Mouse (Mus musculus): ENCODE results near the gene Angel1. TPM values are rescaled to one million over a fixed set of nuclear protein-coding genes. Genes with fewer than 3 reads are reported as not detected.

Angel1 gene
- total RNA-seq, 2 experiments from 2014 or later = 6.5 TPM

DNA sequence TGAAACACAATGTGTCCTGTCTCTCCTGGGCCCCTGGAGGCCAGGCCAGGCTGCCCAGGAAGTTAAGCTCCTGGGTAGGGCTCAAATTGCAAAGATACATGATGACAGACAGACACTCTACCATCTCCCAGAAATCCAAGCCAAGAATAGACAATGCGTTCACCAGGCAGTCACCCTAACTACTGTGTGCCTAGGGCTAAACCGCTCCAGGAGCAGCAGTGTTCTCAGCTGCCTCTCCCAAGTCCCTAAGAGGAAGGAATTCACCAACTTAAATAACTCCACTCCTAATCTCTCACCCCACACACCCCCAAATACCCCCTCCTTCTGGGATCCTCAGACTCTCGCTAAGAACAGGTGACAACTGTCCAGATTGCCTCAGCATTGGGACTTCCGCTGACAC, 54.2 kb downstream of the Angel1 start:
- TF ChIP-seq CTCF (IDR thresholded peaks at IDR 0.05) = no peak
- Histone ChIP-seq H3K27ac (no peak overlapping the region), H3K4me3 (no peak overlapping the region)
- intact Hi-C loops (cut with DNase I) = no loop called here
- DNase-seq (ENCODE audit: extremely low spot score in 1 of 2, low spot score in 2 of 2) = no peak

DNA sequence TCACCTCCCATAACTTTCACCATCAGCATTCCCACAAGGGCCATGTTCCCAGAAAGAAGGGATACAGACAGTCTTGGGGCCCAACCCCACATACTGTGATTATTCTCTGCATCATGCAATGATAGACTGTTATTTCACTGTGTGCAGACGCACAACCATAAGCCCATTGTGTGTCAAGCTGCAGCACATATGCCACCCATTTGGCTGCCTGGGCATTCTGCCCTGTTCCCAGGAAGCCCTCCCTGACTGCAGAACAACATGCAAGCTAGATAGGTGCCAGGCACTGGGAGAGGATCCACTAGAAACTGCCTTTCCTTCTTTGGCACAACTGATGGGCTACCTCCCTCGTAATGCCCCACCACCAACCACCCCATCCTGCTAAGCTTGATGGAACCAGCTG, 57.9 kb downstream of the Angel1 start:
- no peak overlapping the region for H3K4me3 ChIP-seq
- DNase-seq (ENCODE audit: extremely low spot score in 1 of 2, low spot score in 2 of 2) = no peak
- no peak for TF ChIP-seq CTCF (IDR thresholded peaks at IDR 0.05)
- intact Hi-C loops (cut with DNase I) = no loop called here
- no peak overlapping the region for H3K27ac ChIP-seq

DNA sequence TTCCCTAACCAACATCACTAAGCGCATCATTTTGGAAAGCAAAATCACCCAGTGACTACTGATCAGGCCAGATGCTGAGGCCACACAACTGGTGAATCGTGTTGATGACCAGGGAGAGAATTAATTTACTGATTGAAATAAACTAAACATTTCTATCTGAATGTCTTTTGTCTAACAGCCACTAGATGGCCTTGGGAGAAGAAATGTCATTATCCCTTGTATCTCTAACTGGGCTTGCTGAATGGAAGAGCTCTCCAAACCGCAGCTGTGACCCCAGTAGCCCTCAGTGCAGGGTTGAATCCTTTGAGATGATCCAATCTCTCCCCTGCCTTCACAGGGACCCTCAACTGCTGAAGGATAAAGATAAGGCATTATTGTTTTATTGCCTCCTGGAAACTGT, 60.6 kb downstream of the Angel1 start:
- Histone ChIP-seq H3K27ac (no peak overlapping the region), H3K4me3 (no peak overlapping the region)
- TF ChIP-seq CTCF (IDR thresholded peaks at IDR 0.05) = peak; percentile 67
- intact Hi-C loops (cut with DNase I) = no loop called here
- DNase-seq (ENCODE audit: extremely low spot score in 1 of 2, low spot score in 2 of 2) = no peak

DNA sequence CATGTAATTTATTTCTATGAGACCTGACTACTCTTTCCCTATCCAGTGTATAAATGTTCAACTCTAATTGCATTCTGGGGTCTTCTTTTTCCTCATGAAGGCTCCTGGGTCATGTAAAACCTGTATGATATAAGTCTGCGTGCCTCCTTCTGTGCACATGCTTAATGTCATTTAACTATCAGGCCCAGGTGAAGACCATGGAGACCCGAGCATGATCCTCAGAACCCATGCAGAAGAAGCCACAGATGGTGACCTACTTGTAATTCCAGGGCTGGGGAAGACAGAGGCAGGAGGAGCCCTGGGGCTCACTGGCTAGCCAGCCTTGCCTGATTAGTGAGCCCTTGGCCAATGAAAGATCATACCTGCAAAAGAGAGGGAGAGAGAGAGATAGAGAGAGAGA, 65.8 kb downstream of the Angel1 start:
- no peak for TF ChIP-seq CTCF (IDR thresholded peaks at IDR 0.05)
- DNase-seq (ENCODE audit: extremely low spot score in 1 of 2, low spot score in 2 of 2) = no peak

DNA sequence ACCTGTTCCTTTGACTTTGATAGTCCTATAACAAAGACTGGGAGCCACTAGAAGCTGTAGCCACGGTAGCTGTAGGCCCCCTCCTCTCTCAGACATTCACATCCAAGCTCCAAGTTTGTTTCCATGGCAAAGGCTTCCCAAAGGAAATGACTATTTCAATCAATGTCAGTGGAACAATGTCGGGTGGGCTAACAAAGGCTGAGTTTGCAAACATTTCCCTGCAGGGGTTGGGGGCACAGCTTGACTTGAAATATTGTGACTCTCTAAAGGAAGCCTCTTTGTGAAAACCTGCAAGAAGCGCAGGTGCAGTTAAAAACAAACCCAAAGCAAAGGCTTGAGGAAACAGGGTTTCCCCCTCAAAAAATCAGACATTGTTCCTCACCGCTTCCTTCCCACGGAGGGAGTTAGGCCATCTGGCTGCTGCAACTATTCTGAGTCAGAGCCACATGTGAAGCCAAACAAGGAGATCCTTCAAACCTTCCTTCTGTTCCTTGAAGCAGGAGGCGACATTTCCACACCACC, 66.8 kb downstream of the Angel1 start:
- peak overlapping the region; percentile 61; the same call in 1 of the 2 replicates for H3K27ac ChIP-seq
- TF ChIP-seq CTCF (IDR thresholded peaks at IDR 0.05) = no peak
- peak; percentile 39 to 63 for DNase-seq (ENCODE audit: extremely low spot score in 1 of 2, low spot score in 2 of 2)
- H3K4me3 ChIP-seq = no peak overlapping the region
- intact Hi-C loops (cut with DNase I) = loop anchor here (2.0 kb wide), 1 partner anchor 41 kb away; no protein-coding TSS in a partner anchor

More for the DNA sequence above, 65.8 kb downstream of the Angel1 start:
- Histone ChIP-seq H3K4me3 (no peak overlapping the region), H3K27ac (no peak overlapping the region)
- intact Hi-C loops (cut with DNase I) = no loop called here

DNA sequence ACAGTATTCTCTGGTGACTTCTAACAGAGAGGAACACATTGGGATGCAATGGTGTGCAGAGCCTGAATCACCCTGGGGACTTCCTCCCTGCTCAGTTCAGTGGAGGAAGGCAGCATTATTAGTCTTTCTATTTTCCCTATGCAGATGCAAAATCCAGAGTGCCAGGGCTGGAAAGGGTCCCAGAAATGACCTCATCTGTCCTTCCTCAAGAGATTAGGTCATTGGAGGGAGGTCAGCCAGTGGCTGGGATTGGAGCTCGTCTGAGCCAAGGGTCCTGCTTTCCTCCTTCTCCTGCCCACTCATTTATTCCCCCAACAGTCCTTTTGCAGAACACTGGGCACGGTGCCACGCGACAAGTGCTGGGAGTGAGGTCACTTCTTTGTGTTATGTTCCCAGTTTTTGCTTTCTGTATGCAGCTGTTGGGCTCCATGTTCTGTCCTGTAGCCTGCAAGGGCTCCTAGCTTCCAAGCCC, 73.7 kb downstream of the Angel1 start:
- H3K27ac ChIP-seq = peak overlapping the region; percentile 28; the same call in 1 of the 2 replicates
- intact Hi-C loops (cut with DNase I) = no loop called here
- peak; percentile 40 to 68 for DNase-seq (ENCODE audit: extremely low spot score in 1 of 2, low spot score in 2 of 2)
- no peak for TF ChIP-seq CTCF (IDR thresholded peaks at IDR 0.05)
- H3K4me3 ChIP-seq = no peak overlapping the region

DNA sequence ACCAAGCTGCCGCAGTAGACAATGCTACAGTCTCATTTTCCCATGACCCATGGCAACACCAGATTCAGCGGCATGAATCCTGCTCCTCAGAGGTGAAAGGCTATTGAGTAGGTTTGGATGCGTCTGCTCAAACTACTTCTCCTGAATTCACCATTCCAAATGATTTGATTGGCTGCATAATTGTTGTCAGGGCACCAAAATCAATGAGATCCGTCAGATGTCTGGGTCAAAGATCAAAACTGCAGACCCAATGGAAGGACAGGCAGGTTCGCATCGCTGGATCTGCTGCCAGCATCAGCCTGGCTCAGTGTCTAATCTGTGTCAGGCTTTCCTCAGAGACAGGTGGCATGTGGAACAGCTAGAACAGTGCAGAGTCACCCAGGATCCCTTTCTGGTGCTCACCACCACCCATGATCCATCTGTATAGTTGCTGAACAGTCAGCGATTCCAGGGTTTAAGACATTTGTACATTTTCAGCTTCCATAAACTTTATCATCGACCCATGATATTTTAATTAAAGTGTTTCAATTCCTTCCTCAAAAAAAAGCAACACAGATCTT, 74.9 kb downstream of the Angel1 start:
- DNase-seq (ENCODE audit: extremely low spot score in 1 of 2, low spot score in 2 of 2) = no peak
- Histone ChIP-seq H3K27ac (no peak overlapping the region), H3K4me3 (no peak overlapping the region)
- intact Hi-C loops (cut with DNase I) = no loop called here
- no peak for TF ChIP-seq CTCF (IDR thresholded peaks at IDR 0.05)

Other genes with a start within 250 kb of the Angel1 start
- 10 to 100 TPM; 34.6 to 36.6 TPM for gene Vash1, start 47.8 kb downstream of the Angel1 start, total RNA-seq (2021)
- not detected for gene Lrrc74a, start 7.9 kb upstream of the Angel1 start, total RNA-seq (2021)
- 10 to 100 TPM; 74.3 to 80.8 TPM for gene Irf2bpl, start 158.3 kb upstream of the Angel1 start, total RNA-seq (2021)
- gene Cipc, start 220.6 kb upstream of the Angel1 start, total RNA-seq (2021) = 10 to 100 TPM; 79.8 to 91.6 TPM

Measured in left cerebral cortex, adult 2 months (tissue).